Mouse (Mus musculus) small intestine, adult 2 months (tissue): ENCODE results near the gene Slc9a2.

Experiments used
- CTCF ChIP-seq: fragments of 200-500 bp; IDR thresholded peaks from 2 replicates; pipeline ENCODE4 v1.5.1; 2012; ENCODE audit warnings: low read depth, mild to moderate bottlenecking, control low read depth, inconsistent platforms, low read length, moderate library complexity, mixed read lengths; ENCODE audit not compliant: insufficient replicate concordance, insufficient read length; ENCODE audit errors: extremely low read depth
- POLR2A ChIP-seq: fragments of 200-500 bp; IDR thresholded peaks from 2 replicates; pipeline ENCODE4 v1.6.1; 2012; ENCODE audit warnings: low read depth, mild to moderate bottlenecking, control low read depth, inconsistent platforms, low read length, moderate library complexity

DNA sequence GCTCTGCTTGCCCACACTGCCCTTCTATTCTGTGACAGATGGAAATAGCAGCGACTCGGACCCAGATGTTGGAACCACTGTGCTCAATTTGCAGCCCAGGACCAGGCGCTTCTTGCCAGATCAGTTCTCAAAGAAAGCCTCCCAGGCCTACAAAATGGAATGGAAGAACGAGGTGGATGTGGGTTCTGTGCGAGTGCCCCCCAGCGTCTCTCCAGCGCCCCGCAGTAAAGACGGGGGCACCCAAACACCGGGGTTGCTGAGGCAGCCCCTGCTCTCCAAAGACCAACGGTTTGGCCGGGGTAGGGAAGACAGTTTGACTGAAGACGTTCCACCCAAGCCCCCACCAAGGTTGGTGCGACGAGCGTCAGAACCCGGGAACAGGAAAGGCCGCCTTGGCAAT, 87.2 kb downstream of the Slc9a2 start:
- no peak for TF ChIP-seq CTCF
- TF ChIP-seq POLR2A = no peak
